19 mouse cellular contexts compared by ENCODE assay signal in the genomic region with DNA sequence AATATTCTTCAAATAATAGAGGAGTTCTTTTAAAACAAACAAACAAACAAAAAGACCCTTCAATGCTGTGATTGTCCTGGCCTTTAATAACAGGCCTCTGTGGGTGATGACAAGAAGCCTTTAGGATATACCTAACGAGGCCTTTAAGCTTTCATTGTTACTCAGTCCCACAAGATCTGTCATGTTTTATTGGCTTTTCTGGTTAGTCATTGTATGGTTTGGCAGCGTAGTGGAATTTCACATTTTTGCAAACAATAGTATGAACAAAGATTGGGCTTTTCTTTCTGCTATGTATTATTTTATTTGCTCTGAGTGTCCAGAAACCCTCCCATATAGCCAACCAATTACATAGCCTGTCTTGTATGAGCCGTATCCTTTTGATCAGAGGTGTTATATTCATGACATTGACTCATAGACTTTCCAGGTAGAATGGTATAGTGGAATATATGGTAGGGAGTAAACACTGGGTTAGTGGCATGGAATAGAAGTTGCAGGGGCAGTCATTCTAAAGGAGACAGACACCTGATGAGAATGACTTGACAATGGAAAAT.
"Had no signal": no experiment of that assay in that cellular context is flagged by ENCODE, and none has a peak within 500 bp of the region (broad histone marks: within the 10 kb centered on the region; RNA-seq: fewer than 3 reads in every experiment).

No protein-coding gene starts in this region.

- H3K9me3 ChIP-seq: kidney, embryonic 15.5 days; limb, embryonic 10.5 days; limb, embryonic 13.5 days; liver, embryonic 13.5 days; midbrain, embryonic 12.5 days; midbrain, embryonic 15.5 days; neural tube, embryonic 12.5 days; neural tube, embryonic 15.5 days had no signal

- ATAC-seq: midbrain, embryonic 15.5 days had no signal

- DNase-seq: kidney, adult 2 months; kidney, postnatal 10 days; kidney, postnatal 4 days; liver; liver, embryonic 13.5 days; lung, adult 2 months; right cerebral cortex, adult 18-20 months; right cerebral cortex, postnatal 14 days; right cerebral cortex, postnatal 4 days; thymus, adult 18-20 months; thymus, postnatal 36 days had no signal

- H3K27ac ChIP-seq: kidney, embryonic 15.5 days; limb, embryonic 10.5 days; limb, embryonic 13.5 days; liver, embryonic 13.5 days; macrophage; midbrain, embryonic 12.5 days; midbrain, embryonic 15.5 days; neural tube, embryonic 12.5 days; neural tube, embryonic 15.5 days had no signal

- H3K4me2 ChIP-seq: kidney, embryonic 15.5 days; limb, embryonic 13.5 days; liver, embryonic 13.5 days; midbrain, embryonic 12.5 days; midbrain, embryonic 15.5 days; neural tube, embryonic 12.5 days; neural tube, embryonic 15.5 days had no signal

- H3K36me3 ChIP-seq: kidney, embryonic 15.5 days; limb, embryonic 10.5 days; limb, embryonic 13.5 days; liver, embryonic 13.5 days; midbrain, embryonic 12.5 days; midbrain, embryonic 15.5 days; neural tube, embryonic 12.5 days; neural tube, embryonic 15.5 days had no signal

- H3K4me3 ChIP-seq: kidney, embryonic 15.5 days; limb, embryonic 10.5 days; limb, embryonic 13.5 days; liver, embryonic 13.5 days; midbrain, embryonic 12.5 days; midbrain, embryonic 15.5 days; neural tube, embryonic 12.5 days; neural tube, embryonic 15.5 days had no signal

- H3K4me1 ChIP-seq: kidney, embryonic 15.5 days; limb, embryonic 10.5 days; limb, embryonic 13.5 days; liver, embryonic 13.5 days; neural tube, embryonic 12.5 days had no signal

- H3K9ac ChIP-seq: kidney, embryonic 15.5 days; limb, embryonic 13.5 days; liver, embryonic 13.5 days; midbrain, embryonic 12.5 days; midbrain, embryonic 15.5 days; neural tube, embryonic 12.5 days; neural tube, embryonic 15.5 days had no signal

- H3K27me3 ChIP-seq: kidney, embryonic 15.5 days; limb, embryonic 13.5 days; liver, embryonic 13.5 days; midbrain, embryonic 15.5 days; neural tube, embryonic 12.5 days; neural tube, embryonic 15.5 days had no signal
